Mouse (Mus musculus): ENCODE results near the gene Pcsk5.

DNA sequence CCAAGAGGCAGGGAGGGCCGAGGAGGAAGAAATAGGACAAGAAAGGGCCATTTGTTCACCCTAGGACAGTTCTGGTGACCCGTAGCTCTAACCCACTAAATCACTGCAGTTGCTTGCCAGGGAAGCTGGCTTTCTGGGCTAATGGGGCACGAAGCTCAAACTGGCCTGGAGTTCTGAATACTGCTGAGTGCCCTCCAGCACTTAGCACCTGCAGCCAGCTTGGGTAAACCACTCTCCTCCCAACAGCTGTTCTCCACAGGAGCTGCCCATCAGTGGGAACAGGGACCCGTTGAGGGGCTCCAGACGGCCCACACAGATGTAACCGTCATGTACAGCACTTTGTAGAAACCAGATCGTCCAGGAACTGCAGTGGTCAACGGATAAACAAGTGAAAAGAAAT, 246.1 kb downstream of the Pcsk5 start:
- TF ChIP-seq CTCF (IDR thresholded peaks at IDR 0.05; ENCODE audit: borderline replicate concordance, extremely low read depth, insufficient read depth, insufficient read length), result no peak
- no peak for TF ChIP-seq POLR2A (IDR thresholded peaks at IDR 0.05; ENCODE audit: borderline replicate concordance, extremely low read depth, insufficient read depth, insufficient read length, poor library complexity, severe bottlenecking)

All from brain, embryonic 14.5 days (tissue).